Comparison of ENCODE assay signal across 23 mouse cellular contexts in genomic region chr11:81597601-81598000, GRCm38 (mm10).
DNase-seq lines count a peak whose midpoint lies in the region; ATAC-seq and TF ChIP-seq lines count a peak whose summit lies in the region.
"Had no signal": no experiment of that assay in that cellular context is flagged by ENCODE, and none has a peak within 500 bp of the region (broad histone marks: within the 10 kb centered on the region; RNA-seq: fewer than 3 reads in every experiment).

No protein-coding gene starts in this region.

- no peaks in the 10 kb centered on the region for H3K36me3 ChIP-seq in kidney, adult 2 months (ENCODE audit: control insufficient read depth, insufficient read depth, low read length)
- H3K36me3 ChIP-seq: embryonic facial prominence, embryonic 10.5 days; embryonic facial prominence, embryonic 12.5 days; forebrain, embryonic 15.5 days; G1E had no signal

- no peaks in the 10 kb centered on the region for H3K4me1 ChIP-seq in kidney, adult 2 months (ENCODE audit: control insufficient read depth, insufficient read depth, low read length)
- H3K4me1 ChIP-seq: embryonic facial prominence, embryonic 10.5 days had no signal

- TF ChIP-seq POLR2A in kidney, adult 2 months (IDR thresholded peaks at IDR 0.05; ENCODE audit: low read depth, low read length), result no peak

- no peaks in the 10 kb centered on the region for H3K27me3 ChIP-seq in kidney, adult 2 months (replicated peaks; ENCODE audit: control insufficient read depth, insufficient read depth, low read length)
- H3K27me3 ChIP-seq: embryonic facial prominence, embryonic 12.5 days; forebrain, embryonic 13.5 days; forebrain, embryonic 15.5 days had no signal

- no peak for DNase-seq in frontal cortex, postnatal 36 days (ENCODE audit: low spot score in 2 of 2)
- DNase-seq in kidney, adult 2 months, result peak; percentile 10
- DNase-seq in kidney, postnatal 14 days, result no peak
- DNase-seq in left cerebral cortex, postnatal 25 days (ENCODE audit: low spot score in 2 of 2), result peak; percentile 23 to 65
- no peak for DNase-seq in left cerebral cortex, adult 9 months (ENCODE audit: low spot score in 2 of 2)
- peak; percentile 65 for DNase-seq in brain, adult 2 months (ENCODE audit: low read depth, low spot score)
- DNase-seq: adrenal gland, postnatal 10 days; adrenal gland, postnatal 25 days; B cell, adult 2 months; cerebellum, adult 11-12 months; cerebellum, adult 2 months; cerebellum, adult 9-10 months; cerebellum, postnatal 10 days; cerebellum, postnatal 25 days had no signal

- TF ChIP-seq CTCF in kidney, adult 2 months (conservative IDR thresholded peaks at IDR 0.05; ENCODE audit: insufficient read depth, insufficient read length, low read depth, low read length), result no peak

- no peak overlapping the region for H3K27ac ChIP-seq in kidney, adult 2 months (ENCODE audit: insufficient read depth, low read depth, low read length)
- H3K27ac ChIP-seq: embryonic facial prominence, embryonic 10.5 days; embryonic facial prominence, embryonic 12.5 days; forebrain, embryonic 13.5 days; forebrain, embryonic 15.5 days had no signal

- H3K4me3 ChIP-seq in kidney, adult 2 months (ENCODE audit: insufficient read depth, low read depth, low read length), result no peak overlapping the region
- H3K4me3 ChIP-seq: embryonic facial prominence, embryonic 10.5 days; embryonic facial prominence, embryonic 12.5 days; forebrain, embryonic 13.5 days; forebrain, embryonic 15.5 days had no signal

- intact Hi-C loops in left cerebral cortex, postnatal 25 days (cut with DNase I), result no loop called here

- 85% methylated on average over 5 of the region's 5 CpGs for WGBS in kidney, adult 2 months

- peak; percentile 89 for ATAC-seq in frontal cortex, adult (ENCODE audit: low TSS enrichment)
- ATAC-seq: activated CD4-positive, CD25-positive, alpha-beta regulatory T cell, adult 4 months; CD4-positive, CD25-positive, alpha-beta regulatory T cell, adult 4 months; forebrain, embryonic 13.5 days; forebrain, embryonic 15.5 days; Patski had no signal

Comparison
In these comparisons a context has a peak if more than half of its experiments do, and no peak if none do; other contexts are left out.
1. DNase-seq: peak in kidney, adult 2 months (single experiment), left cerebral cortex, postnatal 25 days (2 of 2) and brain, adult 2 months (single experiment); none in frontal cortex, postnatal 36 days (0 of 2), kidney, postnatal 14 days (single experiment) and left cerebral cortex, adult 9 months (0 of 2).